Mouse (Mus musculus) brain, embryonic 18.5 days (tissue): ENCODE data around the gene Abcc6.
"Not testable (repeated sequence)": the region's sequence is repeated elsewhere in the genome, so short reads cannot be mapped to it uniquely, and the experiment has no call there.

Experiments
- DNase-seq: peaks from one replicate; pipeline ENCODE4 v3.0.0-alpha.2; 2012; ENCODE audit warnings: low read depth, low spot score

Gene Abcc6

DNA sequence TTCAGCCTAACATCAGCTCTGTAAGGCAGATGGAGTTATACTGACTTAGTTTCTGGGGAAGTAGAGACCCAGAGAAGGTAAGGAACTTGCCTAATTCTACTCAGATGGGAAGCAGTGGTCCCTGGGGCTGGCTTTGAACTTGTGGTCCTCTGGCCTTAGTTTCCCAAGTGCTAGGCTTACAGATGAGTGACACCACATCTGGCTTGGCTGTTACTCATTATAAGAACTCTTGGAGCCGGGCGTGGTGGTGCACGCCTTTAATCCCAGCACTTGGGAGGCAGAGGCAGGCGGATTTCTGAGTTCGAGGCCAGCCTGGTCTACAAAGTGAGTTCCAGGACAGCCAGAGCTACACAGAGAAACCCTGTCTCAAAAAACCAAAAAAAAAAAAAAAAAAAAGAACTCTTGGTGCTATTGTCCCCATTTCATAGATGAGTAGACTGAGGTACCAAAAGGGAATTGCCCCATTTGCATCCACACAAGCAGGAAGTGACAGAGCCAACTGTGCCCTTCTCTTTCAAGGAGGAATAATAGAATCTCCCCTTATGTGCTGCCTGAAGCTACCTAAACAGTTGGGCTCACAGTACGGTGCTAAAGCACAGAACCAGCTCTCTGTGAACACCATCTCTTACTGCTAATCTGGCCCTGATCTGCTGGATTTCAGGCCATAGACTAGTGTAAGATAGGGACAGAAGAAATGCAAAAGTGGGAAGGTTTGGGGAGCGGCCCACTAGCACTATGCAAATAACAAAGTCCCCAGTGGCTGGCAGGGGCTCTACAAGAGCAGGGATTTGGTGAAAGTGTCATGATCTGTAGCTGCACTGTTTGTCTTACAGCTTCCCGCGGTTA lies 580 bp downstream of the Abcc6 start:
- no peak for DNase-seq

DNA sequence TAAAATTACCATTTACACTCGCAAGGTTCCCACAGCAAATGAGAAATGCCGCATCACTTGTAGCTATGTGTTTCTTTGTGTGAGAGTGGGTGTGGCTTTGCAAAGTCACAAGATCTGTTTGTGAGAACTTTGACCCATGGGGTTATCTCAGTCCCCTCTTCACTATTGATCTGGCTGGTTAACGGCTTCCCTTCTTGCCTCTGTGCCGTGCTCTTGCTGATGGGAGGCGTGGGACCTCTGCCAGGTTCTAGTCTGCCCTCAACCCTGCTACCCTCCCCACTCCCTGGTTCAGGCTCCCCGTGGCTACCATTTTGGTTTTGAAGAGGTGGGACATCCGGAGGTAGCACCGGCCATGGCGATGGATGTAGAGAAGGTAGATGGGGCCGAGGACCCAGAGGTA lies 1.4 kb downstream of the Abcc6 start:
- DNase-seq: no peak

DNA sequence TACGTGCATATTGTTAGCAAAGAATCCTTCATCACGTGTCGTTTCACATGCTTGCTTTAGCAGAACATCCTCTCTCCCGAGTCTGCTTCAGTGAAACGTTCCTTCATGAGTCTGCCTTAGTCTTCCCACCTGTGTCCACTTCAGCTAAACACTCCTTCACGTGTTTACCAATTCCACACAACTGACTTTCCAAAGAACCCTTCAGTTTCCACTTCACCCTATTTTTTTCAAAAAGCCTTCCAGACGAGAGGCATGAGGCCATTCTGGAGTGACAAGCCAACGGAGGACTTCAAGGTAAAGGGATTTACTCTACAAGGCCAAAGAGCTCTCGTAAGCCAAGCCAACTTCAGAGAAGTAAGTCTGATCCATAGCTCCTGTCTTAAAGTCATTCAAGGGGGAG lies 4.7 kb downstream of the Abcc6 start:
- no peak for DNase-seq

DNA sequence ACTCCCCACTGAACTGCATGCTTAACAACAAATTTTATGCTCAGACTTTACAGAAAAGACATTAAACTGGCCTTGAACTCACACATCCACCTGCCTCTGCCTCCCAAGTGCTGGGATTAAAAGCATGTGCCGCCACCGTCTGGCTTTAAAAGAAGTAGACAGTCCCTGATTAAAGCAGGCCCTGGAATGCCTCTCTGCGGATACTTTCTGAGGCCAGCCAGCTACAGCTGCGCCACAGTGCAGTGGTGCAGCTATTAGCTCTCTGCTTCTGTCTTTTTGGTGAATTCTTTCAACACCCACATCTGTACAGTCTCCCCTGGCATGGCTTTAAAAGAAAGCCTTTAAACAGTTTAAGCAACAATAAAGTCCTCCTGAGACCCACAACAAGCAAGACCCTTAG lies 8.2 kb downstream of the Abcc6 start:
- no peak for DNase-seq

DNA sequence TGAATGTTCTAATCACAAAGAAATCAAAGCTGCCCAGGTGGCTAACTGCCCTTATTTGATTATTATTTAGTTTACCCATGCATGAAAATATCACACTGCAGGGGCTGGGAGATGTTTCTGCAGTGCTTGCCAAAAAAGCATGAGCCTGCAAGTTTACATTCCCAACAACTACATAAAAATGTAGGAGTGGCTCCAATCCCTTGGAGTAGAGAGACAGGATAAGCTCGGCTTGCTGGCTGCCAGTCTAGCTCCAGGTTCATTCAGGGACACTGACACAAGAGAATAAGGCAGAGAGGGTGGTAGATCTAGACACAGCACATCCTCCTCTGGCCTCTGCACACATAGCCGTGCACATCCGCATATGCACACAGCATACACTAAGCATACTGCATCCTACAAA lies 10.5 kb downstream of the Abcc6 start:
- DNase-seq: no peak

DNA sequence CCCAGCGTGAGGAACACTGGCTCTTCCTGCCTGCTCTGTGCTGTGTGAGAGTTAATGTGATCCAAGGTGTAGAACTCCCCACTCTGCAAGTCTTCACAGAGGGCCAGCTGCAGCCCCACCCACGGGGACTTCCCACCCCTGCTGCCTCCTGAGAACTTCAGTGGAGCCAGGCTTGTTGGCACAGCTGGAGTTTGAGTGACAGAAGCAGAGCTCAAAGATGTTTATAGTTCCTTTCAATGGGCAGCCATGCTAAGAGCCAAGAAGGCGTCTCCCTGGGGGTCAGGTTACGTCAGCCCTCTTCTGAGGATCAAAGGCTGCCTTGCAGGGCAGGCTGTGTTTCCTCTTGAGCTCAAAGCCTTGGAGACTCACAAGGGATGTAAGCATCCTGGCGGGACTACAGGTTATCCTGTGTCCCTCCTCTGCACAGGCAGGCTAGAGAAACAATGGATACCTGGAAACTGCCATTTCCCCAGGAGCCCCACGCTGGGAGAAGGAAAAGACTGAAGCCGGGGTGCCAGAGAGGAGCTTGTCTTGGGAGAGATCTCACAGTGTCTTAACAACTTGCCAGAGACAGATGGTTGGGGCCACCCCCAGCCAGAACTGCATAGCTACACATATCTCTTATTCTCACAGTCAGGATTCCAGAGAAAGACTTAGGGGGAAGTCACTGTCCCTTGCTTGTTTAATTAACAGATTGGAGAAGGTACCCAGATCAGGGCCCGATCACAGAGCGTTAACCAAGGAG lies 16.7 kb downstream of the Abcc6 start:
- peak; percentile 8 for DNase-seq

DNA sequence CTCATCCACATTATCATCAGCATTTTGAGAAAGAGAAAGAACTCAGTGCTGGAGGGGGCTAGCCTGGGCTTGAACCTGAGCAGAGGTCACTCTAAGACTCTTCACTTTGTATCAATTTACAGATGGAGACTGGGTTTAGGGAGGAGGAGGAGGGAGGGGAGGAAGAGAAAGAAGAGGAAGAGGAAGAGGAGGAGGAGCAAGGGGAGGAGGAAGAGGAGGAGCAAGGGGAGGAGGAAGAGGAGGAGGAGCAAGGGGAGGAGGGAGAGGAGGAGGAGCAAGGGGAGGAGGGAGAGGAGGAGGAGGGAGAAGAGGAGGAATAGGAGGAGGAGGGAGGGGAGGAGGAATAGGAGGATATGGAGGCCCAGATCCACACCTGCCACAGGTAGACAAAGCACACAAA lies 18.0 kb downstream of the Abcc6 start:
- no peak for DNase-seq

DNA sequence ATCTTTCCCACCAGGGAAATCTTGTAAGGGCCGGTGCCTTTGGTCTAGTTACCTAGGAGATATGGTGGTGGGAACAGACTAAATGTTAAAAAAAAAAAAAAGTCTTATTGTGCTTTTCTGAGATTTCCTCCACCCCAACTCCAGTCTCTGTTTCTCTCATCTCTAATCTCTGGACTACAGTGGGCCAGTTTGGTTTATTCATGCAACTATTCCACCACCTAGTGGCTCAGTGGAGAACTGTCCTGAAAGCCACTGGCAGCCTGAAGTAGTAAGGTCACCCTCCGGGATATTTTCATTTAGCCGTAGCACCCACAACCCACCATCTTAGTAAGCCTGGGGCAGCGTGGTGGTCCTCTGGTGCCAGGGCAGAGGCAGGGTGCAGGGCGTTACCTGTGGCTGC lies 20.5 kb downstream of the Abcc6 start:
- peak; percentile 51 for DNase-seq

DNA sequence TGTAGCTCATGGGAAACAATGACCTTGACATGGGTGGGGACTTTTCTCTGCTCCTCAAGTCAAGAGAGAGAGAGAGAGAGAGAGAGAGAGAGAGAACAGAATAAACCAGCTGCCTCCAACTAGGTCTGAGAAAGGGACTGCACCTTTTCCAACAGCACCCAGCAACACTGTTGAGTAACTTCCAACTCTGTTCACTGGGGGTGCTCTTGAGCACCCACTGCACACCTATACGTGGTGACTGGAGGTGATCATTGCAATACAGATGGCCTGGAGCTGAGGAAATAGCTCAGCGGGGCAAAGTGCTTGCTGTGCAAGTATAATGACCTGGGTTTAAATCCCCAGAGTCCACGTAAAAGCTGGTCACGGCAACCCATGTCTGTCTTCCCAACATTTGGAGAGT lies 27.4 kb downstream of the Abcc6 start:
- DNase-seq: no peak

DNA sequence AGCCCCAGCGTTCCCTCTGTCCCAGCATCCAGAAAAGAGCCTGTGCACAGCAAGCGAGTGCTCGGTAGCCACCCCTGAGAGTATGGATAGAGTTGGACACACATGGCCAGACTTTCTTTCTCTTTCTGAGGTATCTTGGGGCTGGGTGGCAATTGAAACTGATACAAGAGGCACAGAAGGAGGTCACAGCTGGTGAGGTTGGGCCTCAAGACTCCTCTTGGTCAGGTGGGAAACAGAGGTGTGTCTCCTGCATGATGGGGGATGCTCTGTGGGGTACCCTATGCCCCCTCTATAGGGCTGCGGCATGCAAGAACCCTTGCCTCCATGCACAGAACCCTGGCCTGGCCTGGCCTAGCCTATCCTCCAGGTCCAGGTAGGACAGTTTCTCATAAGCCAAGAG lies 29.5 kb downstream of the Abcc6 start:
- no peak for DNase-seq

DNA sequence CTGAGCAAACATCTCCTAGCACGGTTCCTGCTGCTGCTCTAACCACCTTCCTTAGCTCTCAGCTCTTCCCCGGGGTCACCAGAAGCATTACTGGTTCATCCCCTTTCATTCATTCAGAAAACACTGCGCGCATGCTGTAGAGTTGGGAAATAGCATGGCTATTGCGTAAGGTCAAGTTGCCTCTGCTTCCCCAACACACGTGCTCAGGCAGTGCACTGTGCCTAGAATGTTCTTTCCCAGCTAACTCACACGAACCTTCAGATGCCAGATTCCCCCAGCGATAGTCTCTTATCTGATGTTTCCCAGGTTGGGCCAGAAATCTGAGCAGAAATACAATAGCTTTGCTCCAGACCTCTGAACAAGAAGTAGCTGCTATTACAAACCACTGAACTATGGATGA lies 37.6 kb downstream of the Abcc6 start:
- DNase-seq: no peak

DNA sequence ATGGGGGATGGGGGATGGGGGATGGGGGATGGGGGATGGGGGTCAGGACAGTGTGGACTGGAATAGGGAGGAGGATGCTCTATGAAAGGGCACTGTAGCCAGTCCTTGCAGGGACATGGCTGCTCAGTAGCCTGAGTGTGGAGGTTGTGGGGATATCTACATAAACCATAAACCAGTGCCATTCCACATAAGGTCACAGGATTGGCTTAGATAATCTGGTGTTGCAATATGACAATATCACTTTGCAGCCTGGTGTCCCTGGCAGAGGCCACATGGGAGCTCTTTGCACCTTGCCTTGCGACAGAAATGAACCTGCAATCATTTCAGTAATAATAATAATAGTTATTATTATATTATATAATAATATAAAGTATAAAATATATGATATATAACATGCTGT lies 41.8 kb downstream of the Abcc6 start:
- DNase-seq: no peak

DNA sequence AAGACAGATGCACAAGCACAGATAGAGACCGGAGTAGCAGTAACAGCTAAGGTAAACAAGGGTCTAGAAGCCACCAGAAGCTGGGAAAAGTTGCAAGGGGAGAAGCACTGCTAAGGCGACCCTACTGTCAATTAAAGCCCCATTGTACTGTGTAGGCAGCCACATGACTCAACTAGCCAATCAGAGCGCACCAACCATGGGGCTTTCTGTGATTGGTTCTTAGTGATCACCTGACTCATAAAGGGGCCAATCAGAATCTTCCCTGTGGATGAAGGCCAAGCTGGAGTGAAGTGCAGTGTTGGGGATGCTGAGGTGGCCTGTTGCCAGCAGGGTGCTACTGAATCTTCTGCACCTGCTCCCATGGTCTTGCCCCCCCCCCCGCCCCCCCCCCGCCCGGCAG lies 43.2 kb downstream of the Abcc6 start:
- no peak for DNase-seq

DNA sequence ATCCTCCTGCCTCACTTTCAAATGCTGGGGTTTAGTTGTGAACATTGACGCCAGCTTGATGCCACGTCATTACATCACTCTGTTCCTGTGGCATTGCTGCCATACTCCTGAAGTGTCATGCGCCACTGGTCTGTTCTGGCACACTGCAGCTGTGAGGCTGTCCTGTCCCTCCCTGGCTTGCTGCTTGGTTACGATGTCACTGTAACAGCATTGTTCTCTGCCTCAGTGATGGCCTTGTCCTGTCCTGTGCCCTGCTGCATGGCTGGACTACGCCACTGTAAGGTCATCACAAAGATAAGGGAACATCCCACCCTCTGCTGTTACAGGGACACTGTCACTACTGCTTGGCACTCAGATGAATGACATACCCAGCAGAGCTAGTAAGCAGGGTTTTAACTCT lies 48.5 kb downstream of the Abcc6 start:
- no peak for DNase-seq

DNA sequence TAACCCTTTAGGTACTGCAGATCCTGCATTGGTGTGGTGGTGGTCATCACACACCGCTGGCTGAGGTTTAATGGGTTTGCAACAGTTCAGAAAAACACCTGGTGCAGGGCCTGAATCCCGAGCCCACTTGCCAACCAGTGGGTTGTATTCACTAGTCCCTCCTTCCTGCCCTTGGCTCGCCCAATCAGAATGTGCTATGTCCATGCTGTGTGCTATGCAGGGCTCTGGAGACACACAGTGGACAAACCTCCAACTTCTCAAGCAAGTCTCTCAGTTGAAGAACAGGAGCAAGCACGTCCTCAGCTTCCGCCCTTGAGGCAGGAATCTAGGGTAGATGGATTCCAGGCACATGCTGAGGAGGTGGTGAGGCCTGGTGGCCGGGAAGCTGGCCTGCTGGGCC lies 55.6 kb downstream of the Abcc6 start:
- DNase-seq: no peak

DNA sequence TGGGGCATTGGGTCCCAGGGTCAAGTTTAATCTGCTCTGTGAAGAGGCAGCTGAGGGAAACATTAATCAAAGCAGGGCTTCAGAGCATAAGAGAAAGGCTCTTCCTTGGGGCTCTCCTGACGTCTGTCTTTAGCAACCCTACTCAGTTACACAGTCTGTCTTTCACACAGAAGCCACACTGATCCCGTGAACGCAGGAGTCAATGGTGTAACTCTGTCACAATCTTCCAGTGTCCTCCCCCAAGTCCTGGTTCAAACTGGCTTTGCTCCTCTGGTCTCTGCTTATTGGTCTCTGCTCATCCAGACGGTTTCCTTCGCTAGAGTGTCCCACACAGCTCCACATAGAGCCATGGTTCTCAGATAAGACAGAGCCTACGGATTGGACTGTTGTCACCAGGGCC lies 56.0 kb downstream of the Abcc6 start:
- DNase-seq: no peak

DNA sequence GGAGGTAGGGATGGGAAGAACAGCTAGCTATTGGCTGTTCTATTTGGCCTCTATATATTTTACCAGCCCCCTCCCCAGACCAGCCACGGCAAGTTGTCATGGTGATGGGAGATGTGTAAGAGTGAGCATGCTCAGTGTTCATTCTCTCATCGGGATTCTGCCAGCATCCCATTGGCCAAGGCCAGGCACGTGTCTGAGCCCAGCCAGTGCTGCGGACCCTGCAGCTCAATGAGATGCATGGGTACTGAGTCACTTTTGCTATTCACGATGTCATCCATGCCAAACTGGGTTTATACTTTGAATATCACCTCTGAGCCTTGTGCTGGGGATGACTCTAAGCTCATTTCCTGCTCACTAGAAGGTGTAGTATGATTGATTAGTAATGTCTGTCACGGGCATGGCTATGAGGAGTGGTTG lies 56.8 kb downstream of the Abcc6 start:
- peak; percentile 46 for DNase-seq

DNA sequence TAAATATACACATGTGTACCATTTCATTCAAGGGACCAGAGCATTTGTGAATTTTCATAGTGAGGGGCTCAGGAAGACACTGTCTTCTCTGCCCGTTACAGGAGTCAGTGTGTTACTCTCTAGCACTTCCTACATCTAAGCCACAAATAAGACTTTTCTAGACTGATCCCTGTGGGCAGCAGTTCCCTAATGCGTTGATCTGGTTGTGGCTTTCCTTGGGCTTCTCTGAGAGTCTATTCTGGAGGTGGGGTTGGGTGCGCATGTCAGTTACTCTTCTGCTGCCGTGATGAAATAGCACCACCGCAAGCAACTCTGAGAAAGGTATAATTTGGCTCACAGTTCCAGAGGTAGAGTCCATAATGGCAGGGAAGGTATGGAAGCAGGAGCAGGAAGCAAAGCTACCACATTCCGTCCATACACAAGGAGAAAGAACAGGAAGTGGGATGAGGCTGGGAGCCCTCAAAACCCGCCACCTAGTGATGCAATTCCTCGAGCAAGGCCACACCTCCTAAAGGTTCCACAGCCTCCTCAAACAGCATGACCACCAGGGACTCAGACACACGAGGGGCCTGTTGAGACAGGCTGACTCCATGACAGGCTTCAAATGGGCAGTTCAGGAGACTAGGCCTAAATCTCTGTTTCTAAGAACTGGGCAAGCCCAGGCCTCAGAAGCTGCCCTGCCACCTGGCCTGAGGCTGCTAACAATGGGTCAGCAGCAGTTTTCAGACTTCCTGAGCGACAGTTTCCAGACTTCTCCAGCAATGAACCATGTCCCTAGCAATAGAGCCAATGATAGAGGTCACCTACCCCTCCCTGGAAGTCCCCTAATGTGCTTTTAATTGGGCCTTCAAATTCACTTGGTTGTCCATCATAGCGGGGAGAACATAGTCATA lies 58.0 kb downstream of the Abcc6 start:
- no peak for DNase-seq

DNA sequence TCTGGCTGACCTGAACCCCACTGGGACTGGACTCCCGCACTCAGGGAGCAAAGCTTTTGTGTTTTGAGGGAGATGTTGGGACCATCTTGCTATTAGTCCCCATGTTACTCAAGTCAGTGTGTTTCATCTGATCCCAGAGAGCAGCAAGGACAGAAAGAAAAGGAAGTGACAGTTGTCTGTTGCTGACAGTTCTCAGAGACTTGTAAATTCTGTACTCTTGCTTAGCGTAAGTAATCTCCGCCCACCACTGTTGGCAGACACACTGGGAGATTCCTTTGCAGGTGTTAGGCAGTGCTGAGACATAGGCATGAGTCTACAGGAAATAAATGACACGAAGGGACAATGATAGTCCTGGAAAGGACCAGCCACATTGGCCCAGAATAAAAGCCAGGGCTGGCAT lies 73.5 kb downstream of the Abcc6 start:
- DNase-seq: no peak

DNA sequence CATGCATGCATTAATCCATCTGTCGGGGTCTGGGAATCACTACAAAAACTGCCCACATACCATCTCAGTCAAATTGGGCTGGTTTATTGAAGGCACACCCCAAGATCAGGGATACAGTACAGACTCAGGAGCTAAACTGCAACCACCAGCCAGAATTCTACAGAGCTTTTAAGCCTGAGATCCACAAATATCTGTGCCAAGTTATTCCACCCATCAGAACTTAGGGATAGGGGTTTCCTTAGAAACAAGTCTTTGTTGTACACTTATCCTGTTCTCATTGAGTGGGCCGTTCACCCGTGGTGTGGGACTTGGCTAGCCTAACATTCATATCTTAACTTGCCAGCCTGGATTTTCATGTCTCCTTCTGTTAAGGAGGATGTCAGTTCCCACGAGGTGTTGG lies 81.0 kb downstream of the Abcc6 start:
- DNase-seq: no peak

DNA sequence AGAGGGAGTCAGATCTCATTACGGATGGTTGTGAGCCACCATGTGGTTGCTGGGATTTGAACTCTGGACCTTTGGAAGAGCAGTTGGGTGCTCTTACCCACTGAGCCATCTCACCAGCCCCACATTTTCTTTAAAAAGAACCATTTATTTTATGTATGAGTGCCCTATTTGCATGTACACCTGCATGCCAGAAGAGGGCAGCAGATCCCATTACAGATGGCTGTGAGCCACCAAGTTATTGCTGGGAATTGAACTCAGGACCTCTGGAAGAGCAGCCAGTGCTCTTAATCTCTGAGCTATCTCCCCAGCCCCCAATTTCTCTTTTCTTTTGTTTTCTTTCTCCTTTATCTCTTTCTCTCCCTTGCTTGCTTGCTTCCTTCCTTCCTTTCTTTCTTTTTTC lies 86.8 kb downstream of the Abcc6 start:
- DNase-seq: not testable (repeated sequence)

DNA sequence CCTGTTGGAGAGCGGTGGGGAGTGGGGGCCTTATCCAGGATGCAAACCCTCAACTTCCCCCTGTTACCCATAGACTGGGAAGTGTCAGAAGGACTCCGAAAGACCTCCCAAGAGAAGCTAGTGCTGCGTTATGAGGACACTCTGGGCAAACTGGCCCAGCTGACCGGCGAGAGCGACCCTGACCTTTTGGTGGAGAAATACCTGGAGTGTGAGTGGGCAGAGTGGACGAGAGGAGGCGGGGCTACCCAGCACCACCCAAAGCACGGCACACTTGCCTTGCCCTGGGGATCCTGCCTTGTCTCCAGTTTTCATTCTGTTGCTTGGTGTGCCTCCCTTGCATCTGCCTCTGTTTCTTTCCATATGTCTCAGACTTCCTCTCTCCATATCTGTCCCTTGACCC lies 88.1 kb downstream of the Abcc6 start:
- DNase-seq: no peak
